Mouse (Mus musculus): ENCODE data around the gene Gabrb1. TPM values are rescaled to one million over a fixed set of nuclear protein-coding genes. Genes with fewer than 3 reads are reported as not detected.

Gabrb1 gene
- total RNA-seq, 1 experiment, result 0.04 TPM

GRCm38 (mm10) chr5:71627820-71628219 is 30.1 kb upstream of the Gabrb1 start:
- DNase-seq (ENCODE audit: low read depth, low spot score), result no peak
- Histone ChIP-seq H3K27ac (ENCODE audit: insufficient read depth, low read depth, low read length, poor library complexity, severe bottlenecking) (no peak overlapping the region), H3K9ac (ENCODE audit: insufficient read depth, low read depth, low read length, poor library complexity, severe bottlenecking) (no peak overlapping the region), H3K36me3 (ENCODE audit: control insufficient read depth, insufficient read depth, low read length, poor library complexity, severe bottlenecking) (no peaks in the 10 kb centered on the region), H3K9me3 (ENCODE audit: control insufficient read depth, insufficient read depth, low read depth, low read length) (no peaks in the 10 kb centered on the region), H3K4me3 (ENCODE audit: insufficient read depth in 1 of 2, low read depth in 1 of 2, low read length in 2 of 2, poor library complexity in 1 of 2, severe bottlenecking in 1 of 2) (no peak overlapping the region), H3K4me1 (ENCODE audit: control insufficient read depth in 2 of 2, insufficient read depth in 2 of 2, low read length in 2 of 2, poor library complexity in 1 of 2) (no peaks in the 10 kb centered on the region)
- in situ Hi-C loops (cut with MboI; ENCODE audit: low sequenced_read_pairs in 2 of 2, unreplicated experiment in 2 of 2), result no loop called here
- TF ChIP-seq ZNF384 (IDR thresholded peaks at IDR 0.05; ENCODE audit: low read depth, low read length), result no peak
- no peak for TF ChIP-seq HCFC1 (IDR thresholded peaks at IDR 0.05; ENCODE audit: borderline replicate concordance, insufficient read depth, low read length)
- TF ChIP-seq MAFK (IDR thresholded peaks at IDR 0.05; ENCODE audit: insufficient read depth, low read depth, low read length), result no peak
- TF ChIP-seq CHD2 (IDR thresholded peaks at IDR 0.05; ENCODE audit: low read depth, low read length), result no peak
- TF ChIP-seq ZC3H11A (IDR thresholded peaks at IDR 0.05; ENCODE audit: borderline replicate concordance, low read depth, low read length), result no peak

- Histone ChIP-seq H3K9me3 (ENCODE audit: control insufficient read depth, insufficient read depth, low read depth, low read length) (no peaks in the 10 kb centered on the region), H3K27ac (ENCODE audit: insufficient read depth, low read depth, low read length, poor library complexity, severe bottlenecking) (no peak overlapping the region), H3K4me1 (ENCODE audit: control insufficient read depth in 2 of 2, insufficient read depth in 2 of 2, low read length in 2 of 2, poor library complexity in 1 of 2) (no peaks in the 10 kb centered on the region), H3K9ac (ENCODE audit: insufficient read depth, low read depth, low read length, poor library complexity, severe bottlenecking) (no peak overlapping the region), H3K4me3 (ENCODE audit: insufficient read depth in 1 of 2, low read depth in 1 of 2, low read length in 2 of 2, poor library complexity in 1 of 2, severe bottlenecking in 1 of 2) (no peak overlapping the region), H3K36me3 (ENCODE audit: control insufficient read depth, insufficient read depth, low read length, poor library complexity, severe bottlenecking) (no peaks in the 10 kb centered on the region)
- no peak for DNase-seq (ENCODE audit: low read depth, low spot score)
- TF ChIP-seq ZNF384 (IDR thresholded peaks at IDR 0.05; ENCODE audit: low read depth, low read length), result no peak
- TF ChIP-seq MAFK (IDR thresholded peaks at IDR 0.05; ENCODE audit: insufficient read depth, low read depth, low read length), result no peak
- TF ChIP-seq CHD2 (IDR thresholded peaks at IDR 0.05; ENCODE audit: low read depth, low read length), result no peak
- TF ChIP-seq HCFC1 (IDR thresholded peaks at IDR 0.05; ENCODE audit: borderline replicate concordance, insufficient read depth, low read length), result no peak
- TF ChIP-seq ZC3H11A (IDR thresholded peaks at IDR 0.05; ENCODE audit: borderline replicate concordance, low read depth, low read length), result no peak
- in situ Hi-C loops (cut with MboI; ENCODE audit: low sequenced_read_pairs in 2 of 2, unreplicated experiment in 2 of 2), result no loop called here
Observed at GRCm38 (mm10) chr5:71639804-71640203, 18.1 kb upstream of the Gabrb1 start.

GRCm38 (mm10) chr5:71648108-71648507 is 9.8 kb upstream of the Gabrb1 start:
- no peak overlapping the region for H3K4me3 ChIP-seq (ENCODE audit: insufficient read depth in 1 of 2, low read depth in 1 of 2, low read length in 2 of 2, poor library complexity in 1 of 2, severe bottlenecking in 1 of 2)
- H3K36me3 ChIP-seq (ENCODE audit: control insufficient read depth, insufficient read depth, low read length, poor library complexity, severe bottlenecking), result no peaks in the 10 kb centered on the region
- H3K9ac ChIP-seq (ENCODE audit: insufficient read depth, low read depth, low read length, poor library complexity, severe bottlenecking), result no peak overlapping the region
- in situ Hi-C loops (cut with MboI; ENCODE audit: low sequenced_read_pairs in 2 of 2, unreplicated experiment in 2 of 2), result no loop called here
- H3K4me1 ChIP-seq (ENCODE audit: control insufficient read depth in 2 of 2, insufficient read depth in 2 of 2, low read length in 2 of 2, poor library complexity in 1 of 2), result no peaks in the 10 kb centered on the region
- no peaks in the 10 kb centered on the region for H3K9me3 ChIP-seq (ENCODE audit: control insufficient read depth, insufficient read depth, low read depth, low read length)
- TF ChIP-seq HCFC1 (IDR thresholded peaks at IDR 0.05; ENCODE audit: borderline replicate concordance, insufficient read depth, low read length) (no peak), MAFK (IDR thresholded peaks at IDR 0.05; ENCODE audit: insufficient read depth, low read depth, low read length) (no peak), ZNF384 (IDR thresholded peaks at IDR 0.05; ENCODE audit: low read depth, low read length) (no peak), CHD2 (IDR thresholded peaks at IDR 0.05; ENCODE audit: low read depth, low read length) (no peak), ZC3H11A (IDR thresholded peaks at IDR 0.05; ENCODE audit: borderline replicate concordance, low read depth, low read length) (no peak)
- H3K27ac ChIP-seq (ENCODE audit: insufficient read depth, low read depth, low read length, poor library complexity, severe bottlenecking), result no peak overlapping the region
- no peak for DNase-seq (ENCODE audit: low read depth, low spot score)

GRCm38 (mm10) chr5:71654056-71654455 is 3.9 kb upstream of the Gabrb1 start:
- TF ChIP-seq HCFC1 (IDR thresholded peaks at IDR 0.05; ENCODE audit: borderline replicate concordance, insufficient read depth, low read length) (no peak), CHD2 (IDR thresholded peaks at IDR 0.05; ENCODE audit: low read depth, low read length) (no peak), MAFK (IDR thresholded peaks at IDR 0.05; ENCODE audit: insufficient read depth, low read depth, low read length) (no peak), ZC3H11A (IDR thresholded peaks at IDR 0.05; ENCODE audit: borderline replicate concordance, low read depth, low read length) (no peak), ZNF384 (IDR thresholded peaks at IDR 0.05; ENCODE audit: low read depth, low read length) (no peak)
- Histone ChIP-seq H3K9me3 (ENCODE audit: control insufficient read depth, insufficient read depth, low read depth, low read length) (no peaks in the 10 kb centered on the region), H3K36me3 (ENCODE audit: control insufficient read depth, insufficient read depth, low read length, poor library complexity, severe bottlenecking) (no peaks in the 10 kb centered on the region), H3K27ac (ENCODE audit: insufficient read depth, low read depth, low read length, poor library complexity, severe bottlenecking) (no peak overlapping the region), H3K4me1 (ENCODE audit: control insufficient read depth in 2 of 2, insufficient read depth in 2 of 2, low read length in 2 of 2, poor library complexity in 1 of 2) (no peaks in the 10 kb centered on the region), H3K9ac (ENCODE audit: insufficient read depth, low read depth, low read length, poor library complexity, severe bottlenecking) (no peak overlapping the region), H3K4me3 (ENCODE audit: insufficient read depth in 1 of 2, low read depth in 1 of 2, low read length in 2 of 2, poor library complexity in 1 of 2, severe bottlenecking in 1 of 2) (no peak overlapping the region)
- no peak for DNase-seq (ENCODE audit: low read depth, low spot score)
- in situ Hi-C loops (cut with MboI; ENCODE audit: low sequenced_read_pairs in 2 of 2, unreplicated experiment in 2 of 2), result no loop called here

GRCm38 (mm10) chr5:71656771-71657170 is 1.1 kb upstream of the Gabrb1 start:
- no peaks in the 10 kb centered on the region for H3K4me1 ChIP-seq (ENCODE audit: control insufficient read depth in 2 of 2, insufficient read depth in 2 of 2, low read length in 2 of 2, poor library complexity in 1 of 2)
- H3K36me3 ChIP-seq (ENCODE audit: control insufficient read depth, insufficient read depth, low read length, poor library complexity, severe bottlenecking), result no peaks in the 10 kb centered on the region
- H3K4me3 ChIP-seq (ENCODE audit: insufficient read depth in 1 of 2, low read depth in 1 of 2, low read length in 2 of 2, poor library complexity in 1 of 2, severe bottlenecking in 1 of 2), result peak overlapping the region in 1 of 2 experiments; percentile 51; a peak in 1 of 4 replicates
- DNase-seq (ENCODE audit: low read depth, low spot score), result no peak
- no peak overlapping the region for H3K27ac ChIP-seq (ENCODE audit: insufficient read depth, low read depth, low read length, poor library complexity, severe bottlenecking)
- TF ChIP-seq CHD2 (IDR thresholded peaks at IDR 0.05; ENCODE audit: low read depth, low read length), result no peak
- TF ChIP-seq MAFK (IDR thresholded peaks at IDR 0.05; ENCODE audit: insufficient read depth, low read depth, low read length), result no peak
- TF ChIP-seq ZNF384 (IDR thresholded peaks at IDR 0.05; ENCODE audit: low read depth, low read length), result no peak
- no peak for TF ChIP-seq HCFC1 (IDR thresholded peaks at IDR 0.05; ENCODE audit: borderline replicate concordance, insufficient read depth, low read length)
- no peak for TF ChIP-seq ZC3H11A (IDR thresholded peaks at IDR 0.05; ENCODE audit: borderline replicate concordance, low read depth, low read length)
- no peaks in the 10 kb centered on the region for H3K9me3 ChIP-seq (ENCODE audit: control insufficient read depth, insufficient read depth, low read depth, low read length)
- H3K9ac ChIP-seq (ENCODE audit: insufficient read depth, low read depth, low read length, poor library complexity, severe bottlenecking), result no peak overlapping the region
- in situ Hi-C loops (cut with MboI; ENCODE audit: low sequenced_read_pairs in 2 of 2, unreplicated experiment in 2 of 2), result no loop called here

All from ES-E14 (cell line).